Mouse (Mus musculus): ENCODE measurements around the gene Nat8l.

Nat8l gene

DNA sequence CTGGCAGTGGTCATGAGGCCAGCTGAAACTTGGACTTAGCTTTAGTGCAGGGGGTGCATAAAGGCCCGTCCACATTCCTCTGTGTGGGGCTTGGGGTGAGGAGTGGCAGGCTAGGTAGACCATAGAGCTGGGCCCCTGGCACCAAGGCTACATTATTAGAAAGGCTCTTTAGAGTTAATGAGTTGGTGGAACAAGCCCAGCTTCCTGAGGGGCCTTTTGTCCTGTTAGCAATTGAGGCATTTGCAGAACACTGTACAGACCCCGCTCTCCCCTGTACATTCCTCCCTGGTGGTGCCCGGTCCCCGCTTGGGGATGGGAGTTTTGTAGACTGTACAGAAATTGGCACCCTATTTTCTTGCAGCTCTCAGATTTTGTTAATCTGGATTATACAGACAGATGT lies 6.9 kb downstream of the Nat8l start:
- no peak for DNase-seq (ENCODE audit: extremely low read depth, low read depth)

DNA sequence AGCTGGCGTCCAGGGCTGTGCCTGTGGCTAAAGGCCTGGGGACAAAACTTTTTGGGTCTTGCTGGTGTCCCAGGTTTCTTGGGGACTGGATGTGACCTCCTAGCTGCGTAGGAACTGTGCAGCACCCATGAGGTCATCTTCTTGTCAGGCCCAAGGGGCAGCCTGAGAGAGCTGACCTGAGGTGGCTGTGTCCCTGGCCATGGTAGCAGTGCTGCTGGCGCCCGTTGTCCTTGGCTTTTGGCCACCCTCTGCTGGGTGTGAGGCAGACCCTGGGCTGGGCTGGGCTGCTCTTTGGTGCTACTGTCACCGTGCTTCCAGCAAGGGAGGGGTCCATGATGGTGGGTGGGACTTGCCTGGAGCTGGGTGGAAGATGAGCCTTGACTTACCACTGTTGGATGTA lies 8.8 kb downstream of the Nat8l start:
- DNase-seq (ENCODE audit: extremely low read depth, low read depth), result no peak

- DNase-seq (ENCODE audit: extremely low read depth, low read depth), result no peak
Observed at GRCm38 (mm10) chr5:34006832-34007231, 11.0 kb downstream of the Nat8l start.

GRCm38 (mm10) chr5:34007392-34007941 lies 11.7 kb downstream of the Nat8l start:
- DNase-seq (ENCODE audit: extremely low read depth, low read depth), result no peak

GRCm38 (mm10) chr5:34014652-34015051 lies 18.9 kb downstream of the Nat8l start:
- peak; percentile 6 for DNase-seq (ENCODE audit: extremely low read depth, low read depth)

- no peak for DNase-seq (ENCODE audit: extremely low read depth, low read depth)
Observed at GRCm38 (mm10) chr5:34018968-34019367, 23.2 kb downstream of the Nat8l start.

DNA sequence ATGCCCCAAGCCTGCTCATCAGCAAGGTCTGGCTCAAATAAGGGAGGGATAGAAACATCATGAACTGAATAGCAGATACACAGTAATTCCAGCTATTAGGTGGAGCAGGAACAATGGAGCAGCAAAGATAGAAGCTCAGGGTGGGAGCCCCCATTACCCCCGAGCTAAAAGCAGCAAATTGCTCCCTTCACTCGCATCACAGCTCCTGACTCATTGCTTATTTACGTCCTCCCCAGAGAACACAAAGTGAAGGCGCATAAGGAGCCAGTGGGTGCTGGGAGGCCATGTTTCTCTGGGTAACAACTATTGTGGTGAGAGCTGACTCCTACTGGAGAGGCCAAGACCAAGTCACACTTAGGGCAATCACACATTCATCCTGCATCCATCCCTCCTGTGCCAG lies 34.3 kb downstream of the Nat8l start:
- no peak for DNase-seq (ENCODE audit: extremely low read depth, low read depth)

DNA sequence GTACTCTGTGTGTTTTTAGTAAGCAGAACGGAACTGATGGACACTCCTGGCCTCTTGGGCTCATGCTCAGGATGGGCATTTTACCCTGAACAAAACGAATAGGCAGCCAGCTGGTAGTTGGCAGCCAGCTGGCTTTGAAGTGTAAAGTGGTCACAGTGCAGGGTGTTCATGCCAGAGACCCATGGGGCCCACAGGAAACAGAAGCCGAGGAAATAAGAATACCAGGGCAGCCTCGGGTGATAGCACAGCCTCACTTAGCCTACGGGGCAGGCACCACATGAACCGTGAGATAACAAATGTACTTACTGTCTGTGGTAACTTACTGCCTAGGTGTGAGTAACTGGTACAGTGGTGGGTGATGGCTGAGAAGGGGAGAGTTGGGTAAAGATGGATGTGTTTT lies 35.2 kb downstream of the Nat8l start:
- DNase-seq (ENCODE audit: extremely low read depth, low read depth), result no peak

DNA sequence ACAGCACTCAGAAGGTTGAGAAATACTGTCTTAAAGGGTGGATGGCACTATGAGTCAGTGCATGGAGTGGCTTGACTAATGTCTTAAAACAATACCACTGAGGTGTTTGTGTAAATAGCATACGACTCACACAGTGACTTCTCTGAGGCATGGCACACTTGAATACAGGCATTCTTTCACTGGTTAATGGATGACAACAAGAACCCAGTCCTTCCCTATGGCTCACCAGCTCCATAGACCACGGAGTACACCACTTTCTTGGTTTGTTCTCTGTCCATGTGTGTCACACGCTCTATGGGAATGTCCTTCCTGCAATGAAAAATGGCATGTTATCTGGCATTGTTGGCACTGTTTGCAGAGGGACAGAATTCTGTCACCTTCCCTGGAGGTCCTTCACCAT lies 36.7 kb downstream of the Nat8l start:
- DNase-seq (ENCODE audit: extremely low read depth, low read depth), result no peak

All from MEL-GATA-1-ER (cell line).